Mouse (Mus musculus) right cerebral cortex, postnatal 4 days (tissue): Measurements from ENCODE around the gene Rasa3.

ENCODE experiments used
- DNase-seq: peaks from one replicate; pipeline ENCODE4 v3.0.0-alpha.2; 2022

Gene Rasa3

GRCm38 (mm10) chr8:13614136-13614535, 63.3 kb downstream of the Rasa3 start:
- DNase-seq = no peak

- DNase-seq = no peak
These were observed 65.7 kb downstream of the Rasa3 start for GRCm38 (mm10) chr8:13611702-13612101.

- DNase-seq = no peak
These were observed 67.4 kb downstream of the Rasa3 start for GRCm38 (mm10) chr8:13609971-13610370.

GRCm38 (mm10) chr8:13608946-13609345, 68.5 kb downstream of the Rasa3 start:
- DNase-seq = no peak

- no peak for DNase-seq
These were observed 71.4 kb downstream of the Rasa3 start for GRCm38 (mm10) chr8:13605920-13606480.

- peak; percentile 68 for DNase-seq
These were observed 74.8 kb downstream of the Rasa3 start for GRCm38 (mm10) chr8:13602621-13603020.

GRCm38 (mm10) chr8:13601166-13601565, 76.2 kb downstream of the Rasa3 start:
- no peak for DNase-seq

GRCm38 (mm10) chr8:13600716-13601115, 76.7 kb downstream of the Rasa3 start:
- DNase-seq = no peak

GRCm38 (mm10) chr8:13600204-13600603, 77.2 kb downstream of the Rasa3 start:
- DNase-seq = no peak

- no peak for DNase-seq
These were observed 79.6 kb downstream of the Rasa3 start for GRCm38 (mm10) chr8:13597777-13598176.

- DNase-seq = no peak
These were observed 81.5 kb downstream of the Rasa3 start for GRCm38 (mm10) chr8:13595861-13596260.

- no peak for DNase-seq
These were observed 82.5 kb downstream of the Rasa3 start for GRCm38 (mm10) chr8:13594884-13595323.

GRCm38 (mm10) chr8:13593340-13593739, 84.1 kb downstream of the Rasa3 start:
- no peak for DNase-seq

- DNase-seq = no peak
These were observed 86.2 kb downstream of the Rasa3 start for GRCm38 (mm10) chr8:13591246-13591645.

- DNase-seq = no peak
These were observed 88.3 kb downstream of the Rasa3 start for GRCm38 (mm10) chr8:13589071-13589470.

- no peak for DNase-seq
These were observed 92.8 kb downstream of the Rasa3 start for GRCm38 (mm10) chr8:13584652-13585051.

- no peak for DNase-seq
These were observed 99.5 kb downstream of the Rasa3 start for GRCm38 (mm10) chr8:13577869-13578268.

GRCm38 (mm10) chr8:13571999-13572398, 105.4 kb downstream of the Rasa3 start:
- no peak for DNase-seq

- DNase-seq = no peak
These were observed 115.3 kb downstream of the Rasa3 start, which contains the start of gene 1700029H14Rik for GRCm38 (mm10) chr8:13562118-13562517. Gene 1700029H14Rik, minus strand, starts transcription at chr8:13562461.

GRCm38 (mm10) chr8:13557526-13557925, 119.9 kb downstream of the Rasa3 start:
- no peak for DNase-seq

- no peak for DNase-seq
These were observed 125.9 kb downstream of the Rasa3 start for GRCm38 (mm10) chr8:13551574-13551830.

GRCm38 (mm10) chr8:13550718-13551573, 126.5 kb downstream of the Rasa3 start:
- DNase-seq = peak; percentile 94

GRCm38 (mm10) chr8:13548831-13549230, 128.6 kb downstream of the Rasa3 start:
- DNase-seq = no peak

- no peak for DNase-seq
These were observed 129.2 kb downstream of the Rasa3 start for GRCm38 (mm10) chr8:13548235-13548634.

- DNase-seq = no peak
These were observed 131.0 kb downstream of the Rasa3 start for GRCm38 (mm10) chr8:13546421-13546820.
